Comparison of ENCODE assay signal across 8 mouse cellular contexts in genomic region chr14:118705808-118706731, GRCm38 (mm10). TPM values are rescaled to one million over a fixed set of nuclear protein-coding genes. Genes with fewer than 3 reads are reported as not detected.
DNase-seq lines count a peak whose midpoint lies in the region; ATAC-seq and TF ChIP-seq lines count a peak whose summit lies in the region.

Gene Abcc4, minus strand, starts transcription at chr14:118706219.

- peaks cover 44% of the 10 kb centered on the region for H3K27me3 ChIP-seq in embryonic facial prominence, embryonic 12.5 days
- no peaks in the 10 kb centered on the region for H3K27me3 ChIP-seq in heart, adult 2 months (ENCODE audit: control insufficient read depth, insufficient read depth, low read length)
- H3K27me3 ChIP-seq in kidney, adult 2 months (replicated peaks; ENCODE audit: control insufficient read depth, insufficient read depth, low read length): no peaks in the 10 kb centered on the region
- peaks cover 37% of the 10 kb centered on the region for H3K27me3 ChIP-seq in limb, embryonic 14.5 days (ENCODE audit: control insufficient read depth, insufficient read depth, low read length)
- H3K27me3 ChIP-seq in midbrain, embryonic 15.5 days (replicated peaks): peaks cover 17% of the 10 kb centered on the region; the same call in 1 of the 2 replicates

- peaks cover 9% of the 10 kb centered on the region for H3K4me1 ChIP-seq in embryonic facial prominence, embryonic 12.5 days
- peaks cover 7% of the 10 kb centered on the region for H3K4me1 ChIP-seq in heart, adult 2 months (ENCODE audit: control insufficient read depth, insufficient read depth, low read length)
- H3K4me1 ChIP-seq in kidney, adult 2 months (ENCODE audit: control insufficient read depth, insufficient read depth, low read length): peaks cover 30% of the 10 kb centered on the region
- peaks cover 13% of the 10 kb centered on the region for H3K4me1 ChIP-seq in limb, embryonic 14.5 days (ENCODE audit: control insufficient read depth, insufficient read depth, low read length)
- peaks cover 22% of the 10 kb centered on the region for H3K4me1 ChIP-seq in midbrain, embryonic 15.5 days

- DNase-seq in 3T3-L1 (ENCODE audit: low read depth, low spot score): peak; percentile 63
- DNase-seq in adrenal gland, postnatal 25 days: peak; percentile 88
- DNase-seq in heart, adult 2 months: peak; percentile 90 to 92
- peak; percentile 95 for DNase-seq in kidney, adult 2 months
- no peak for DNase-seq in limb, embryonic 14.5 days (ENCODE audit: low spot score)
- DNase-seq in spleen, postnatal 10 days (ENCODE audit: low spot score in 2 of 2): peak; percentile 87

- H3K36me3 ChIP-seq in embryonic facial prominence, embryonic 12.5 days: no peaks in the 10 kb centered on the region
- H3K36me3 ChIP-seq in heart, adult 2 months (ENCODE audit: control insufficient read depth, insufficient read depth, low read length): no peaks in the 10 kb centered on the region
- H3K36me3 ChIP-seq in kidney, adult 2 months (ENCODE audit: control insufficient read depth, insufficient read depth, low read length): no peaks in the 10 kb centered on the region
- no peaks in the 10 kb centered on the region for H3K36me3 ChIP-seq in limb, embryonic 14.5 days (ENCODE audit: control insufficient read depth, insufficient read depth, low read length)
- H3K36me3 ChIP-seq in midbrain, embryonic 15.5 days (replicated peaks): no peaks in the 10 kb centered on the region

- H3K9ac ChIP-seq in embryonic facial prominence, embryonic 12.5 days: peak within 1 kb of the TSS; percentile 39
- peak within 1 kb of the TSS; percentile 72 for H3K9ac ChIP-seq in heart, adult 2 months (ENCODE audit: low read depth, low read length)
- H3K9ac ChIP-seq in limb, embryonic 14.5 days (ENCODE audit: low read depth, low read length, severe bottlenecking): peak within 1 kb of the TSS; percentile 48
- H3K9ac ChIP-seq in midbrain, embryonic 15.5 days: peak within 1 kb of the TSS; percentile 70

- no peaks in the 10 kb centered on the region for H3K79me2 ChIP-seq in heart, adult 2 months (replicated peaks; ENCODE audit: control insufficient read depth, insufficient read depth, low read length)

- no peak within 1 kb of the TSS for H3K27ac ChIP-seq in embryonic facial prominence, embryonic 12.5 days
- peak within 1 kb of the TSS; percentile 83 for H3K27ac ChIP-seq in heart, adult 2 months
- peak within 1 kb of the TSS; percentile 89 for H3K27ac ChIP-seq in kidney, adult 2 months (ENCODE audit: insufficient read depth, low read depth, low read length)
- H3K27ac ChIP-seq in limb, embryonic 14.5 days (replicated peaks; ENCODE audit: low read depth, low read length): no peak within 1 kb of the TSS
- H3K27ac ChIP-seq in midbrain, embryonic 15.5 days: peak within 1 kb of the TSS; percentile 57

- peak; percentile 54 for ATAC-seq in embryonic facial prominence, embryonic 12.5 days (ENCODE audit: insufficient number of reproducible peaks, insufficient read depth, low FRiP score, low TSS enrichment)
- ATAC-seq in limb, embryonic 14.5 days (ENCODE audit: low FRiP score, low read depth): peak; percentile 70
- peak; percentile 86 for ATAC-seq in midbrain, embryonic 15.5 days (replicated peaks)

- H3K4me3 ChIP-seq in embryonic facial prominence, embryonic 12.5 days: peak within 1 kb of the TSS; percentile 55
- peak within 1 kb of the TSS; percentile 75 for H3K4me3 ChIP-seq in heart, adult 2 months
- H3K4me3 ChIP-seq in kidney, adult 2 months (ENCODE audit: insufficient read depth, low read depth, low read length): peak within 1 kb of the TSS; percentile 90
- peak within 1 kb of the TSS; percentile 62 for H3K4me3 ChIP-seq in limb, embryonic 14.5 days (replicated peaks; ENCODE audit: low read length)
- H3K4me3 ChIP-seq in midbrain, embryonic 15.5 days: peak within 1 kb of the TSS; percentile 89

- no peak for TF ChIP-seq EP300 in heart, adult 2 months (IDR thresholded peaks at IDR 0.05; ENCODE audit: insufficient read depth, low read depth, low read length)

- TF ChIP-seq POLR2A in heart, adult 2 months (IDR thresholded peaks at IDR 0.05; ENCODE audit: insufficient read depth, low read depth, low read length): peak; percentile 51; the same call in 1 of the 2 replicates
- TF ChIP-seq POLR2A in kidney, adult 2 months (IDR thresholded peaks at IDR 0.05; ENCODE audit: low read depth, low read length): no peak
- TF ChIP-seq POLR2A in limb, embryonic 14.5 days (IDR thresholded peaks at IDR 0.05; ENCODE audit: borderline replicate concordance, extremely low read depth, insufficient read depth, insufficient read length): no peak

- peak; percentile 36 for TF ChIP-seq CTCF in heart, adult 2 months (IDR thresholded peaks at IDR 0.05)
- 0 out of 2 replicates have a peak, but pooled peaks have one; percentile 24 for TF ChIP-seq CTCF in kidney, adult 2 months (conservative IDR thresholded peaks at IDR 0.05; ENCODE audit: insufficient read depth, insufficient read length, low read depth, low read length)

- no peaks in the 10 kb centered on the region for H3K9me3 ChIP-seq in embryonic facial prominence, embryonic 12.5 days
- no peaks in the 10 kb centered on the region for H3K9me3 ChIP-seq in limb, embryonic 14.5 days (ENCODE audit: control insufficient read depth, low read length)
- no peaks in the 10 kb centered on the region for H3K9me3 ChIP-seq in midbrain, embryonic 15.5 days

- intact Hi-C loops in heart, adult 2 months (cut with DNase I): loop anchor here (2.0 to 5.0 kb wide), 3 partner anchors 13 to 89 kb away; no protein-coding TSS in a partner anchor

- peak within 1 kb of the TSS; percentile 88 for H3K4me2 ChIP-seq in embryonic facial prominence, embryonic 12.5 days (replicated peaks)
- peak within 1 kb of the TSS; percentile 98 for H3K4me2 ChIP-seq in limb, embryonic 14.5 days (replicated peaks; ENCODE audit: low read depth, low read length, severe bottlenecking)
- peak within 1 kb of the TSS; percentile 96 for H3K4me2 ChIP-seq in midbrain, embryonic 15.5 days

- under 1% methylated on average over 106 of the region's 106 CpGs for WGBS in embryonic facial prominence, embryonic 12.5 days
- 2% methylated on average over 106 of the region's 106 CpGs for WGBS in heart, adult 2 months
- WGBS in kidney, adult 2 months: 1% methylated on average over 106 of the region's 106 CpGs
- WGBS in limb, embryonic 14.5 days: under 1% methylated on average over 82 of the region's 106 CpGs
- WGBS in midbrain, embryonic 15.5 days: under 1% methylated on average over 106 of the region's 106 CpGs

RNA-seq across cellular contexts. Expression of gene Abcc4, which starts in this region (rescaled TPM):
- 18.7 and 21.1 TPM in 2 replicates for total RNA-seq in adrenal gland, postnatal 25 days (2021)
- polyA plus RNA-seq in embryonic facial prominence, embryonic 12.5 days (2016; fragmentation: Nextera tagmentation; extraction: Ambion mirVana): 2.3 and 2.8 TPM in 2 replicates
- total RNA-seq in heart, adult 2 months (2021): 1 to 10 TPM; 9.1 to 9.8 TPM
- 5.7 and 7.4 TPM in 2 replicates for polyA plus RNA-seq in heart, adult 2 months (2012; rRNA removed)
- 30.8 and 31.3 TPM in 2 replicates for polyA plus RNA-seq in kidney, adult 2 months (2012; rRNA removed)
- polyA plus RNA-seq in limb, embryonic 14.5 days (2012; rRNA removed): 1.3 and 2.1 TPM in 2 replicates
- polyA plus RNA-seq in limb, embryonic 14.5 days (2014; fragmentation: Nextera tagmentation; extraction: Ambion mirVana): 2.1 and 2.2 TPM in 2 replicates
- polyA plus RNA-seq in midbrain, embryonic 15.5 days (2015; fragmentation: Nextera tagmentation; extraction: Ambion mirVana): 1.6 and 1.8 TPM in 2 replicates

Comparison
In these comparisons a context has a peak if more than half of its experiments do, and no peak if none do; other contexts are left out.
1. H3K27ac ChIP-seq: peak in heart, adult 2 months (single experiment), kidney, adult 2 months (single experiment) and midbrain, embryonic 15.5 days (single experiment); none in embryonic facial prominence, embryonic 12.5 days (single experiment) and limb, embryonic 14.5 days (single experiment).
2. Peak in every context shown above with its lines, with median percentiles within 50 percentile points of each other: ATAC-seq, H3K4me2 ChIP-seq, H3K4me3 ChIP-seq and H3K9ac ChIP-seq.